Mouse (Mus musculus): ENCODE results near the gene Znrf3.

The Znrf3 gene

DNA sequence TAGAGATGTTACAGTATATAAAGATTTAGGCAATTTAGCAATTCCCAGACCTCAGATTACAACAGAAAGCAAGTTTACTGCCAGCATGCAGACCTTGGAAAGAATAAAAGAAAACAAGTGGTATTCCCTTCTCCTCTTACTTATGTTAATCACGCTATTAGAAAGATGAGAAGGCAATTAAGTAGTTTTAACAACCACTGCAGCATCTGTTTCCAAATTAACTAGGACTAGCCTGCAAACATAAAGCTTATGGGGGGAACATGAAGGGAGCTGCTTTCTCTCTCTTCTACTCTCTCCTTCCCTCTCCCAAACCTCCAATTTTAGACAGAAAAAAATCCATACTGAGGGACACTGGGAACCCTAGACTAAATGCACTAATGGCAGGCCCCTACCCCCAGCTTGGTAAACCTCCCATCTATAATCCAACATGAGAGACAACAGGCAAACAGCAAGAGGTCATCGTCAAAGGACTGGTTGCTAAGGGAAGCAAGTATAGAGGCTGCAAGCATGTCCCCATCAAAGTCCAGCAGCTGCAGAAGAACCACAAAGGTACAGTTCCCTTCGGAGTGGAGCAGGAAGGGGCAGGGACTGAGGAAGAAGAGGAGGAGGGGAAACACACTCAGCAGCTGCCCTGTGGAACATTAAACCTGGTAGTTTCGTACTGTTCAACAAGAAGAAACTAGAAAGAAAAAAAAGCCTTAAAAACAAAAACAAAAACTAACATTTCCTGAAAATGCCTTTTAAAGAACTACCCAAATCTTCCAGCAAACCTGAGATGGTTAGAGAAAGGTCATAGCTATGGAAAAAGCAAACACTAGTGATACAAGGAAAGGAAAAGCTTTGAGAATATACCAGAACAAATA lies 53.4 kb downstream of the Znrf3 start:
- DNase-seq, result no peak

- no peak for DNase-seq
Measured at GRCm38 (mm10) chr11:5382652-5383051, 62.0 kb downstream of the Znrf3 start.

GRCm38 (mm10) chr11:5381226-5381625 lies 63.4 kb downstream of the Znrf3 start:
- no peak for DNase-seq

DNA sequence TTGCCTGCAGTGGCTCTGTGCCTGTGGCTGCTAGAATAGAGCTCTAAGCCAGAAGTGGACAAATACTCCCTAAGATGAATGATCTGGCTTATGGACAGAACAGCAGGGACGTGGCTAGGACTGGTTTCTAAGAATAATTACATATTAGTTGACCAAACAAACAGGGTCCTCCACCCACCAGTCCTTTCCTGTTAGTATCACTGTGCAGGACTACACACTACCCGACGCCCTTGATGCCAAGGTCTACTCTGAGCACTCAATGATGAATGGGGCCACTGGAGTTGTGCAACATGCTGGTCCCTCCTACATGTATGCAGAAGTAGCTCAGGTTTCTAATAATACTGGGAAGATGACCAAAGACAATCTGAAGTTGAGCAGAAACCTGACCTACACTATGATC lies 64.4 kb downstream of the Znrf3 start:
- no peak for DNase-seq

DNA sequence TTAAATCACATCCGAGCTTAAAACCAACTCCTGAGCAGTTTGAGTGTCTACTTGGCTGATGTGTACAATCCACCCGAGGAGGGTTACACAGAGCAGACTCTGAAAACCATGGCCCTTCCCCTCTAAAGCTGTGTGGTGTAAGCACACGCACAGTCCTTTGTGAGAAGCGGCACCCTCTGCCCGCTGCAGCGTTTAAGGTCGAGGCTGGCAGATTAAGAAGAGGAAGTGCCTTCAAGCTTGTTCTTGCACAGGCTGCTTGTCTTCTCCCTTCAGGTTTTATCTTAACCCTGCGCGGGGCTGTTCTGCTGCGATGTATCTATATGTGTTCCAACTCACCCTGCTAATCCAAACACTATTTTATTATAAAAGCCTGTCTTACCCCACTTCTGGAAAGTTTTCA lies 75.5 kb downstream of the Znrf3 start:
- peak; percentile 7 to 9 for DNase-seq

DNA sequence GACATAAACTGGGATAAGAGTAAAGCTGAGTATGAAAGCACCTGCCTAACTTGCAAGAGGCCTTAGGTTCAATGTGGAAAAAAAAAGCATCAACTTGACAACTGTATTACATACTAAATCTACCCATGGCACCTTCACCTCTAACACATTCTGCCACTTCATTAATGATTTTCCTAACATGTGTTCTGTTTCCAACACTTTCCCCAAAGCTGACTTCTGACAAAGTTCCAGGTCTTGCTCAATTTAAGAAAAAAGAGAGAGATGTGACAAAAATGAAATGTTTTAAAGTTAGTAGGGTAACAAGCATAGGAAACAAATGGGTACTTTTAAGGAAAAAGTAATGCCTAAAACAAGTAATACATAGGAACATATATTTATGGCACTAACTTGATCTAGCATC lies 76.2 kb downstream of the Znrf3 start:
- no peak for DNase-seq

- DNase-seq, result no peak
Measured at GRCm38 (mm10) chr11:5355266-5355764, 89.3 kb downstream of the Znrf3 start.

GRCm38 (mm10) chr11:5354753-5355152 lies 89.9 kb downstream of the Znrf3 start:
- no peak for DNase-seq

GRCm38 (mm10) chr11:5353032-5353431 lies 91.6 kb downstream of the Znrf3 start:
- no peak for DNase-seq

- no peak for DNase-seq
Measured at GRCm38 (mm10) chr11:5349483-5349882, 95.2 kb downstream of the Znrf3 start.

- DNase-seq, result no peak
Measured at GRCm38 (mm10) chr11:5346845-5347640, 97.6 kb downstream of the Znrf3 start.

- no peak for DNase-seq
Measured at GRCm38 (mm10) chr11:5343748-5344147, 100.9 kb downstream of the Znrf3 start.

GRCm38 (mm10) chr11:5339732-5340131 lies 104.9 kb downstream of the Znrf3 start:
- DNase-seq, result no peak

- no peak for DNase-seq
Measured at GRCm38 (mm10) chr11:5336852-5337251, 107.8 kb downstream of the Znrf3 start.

- DNase-seq, result no peak
Measured at GRCm38 (mm10) chr11:5336269-5336668, 108.4 kb downstream of the Znrf3 start.

DNA sequence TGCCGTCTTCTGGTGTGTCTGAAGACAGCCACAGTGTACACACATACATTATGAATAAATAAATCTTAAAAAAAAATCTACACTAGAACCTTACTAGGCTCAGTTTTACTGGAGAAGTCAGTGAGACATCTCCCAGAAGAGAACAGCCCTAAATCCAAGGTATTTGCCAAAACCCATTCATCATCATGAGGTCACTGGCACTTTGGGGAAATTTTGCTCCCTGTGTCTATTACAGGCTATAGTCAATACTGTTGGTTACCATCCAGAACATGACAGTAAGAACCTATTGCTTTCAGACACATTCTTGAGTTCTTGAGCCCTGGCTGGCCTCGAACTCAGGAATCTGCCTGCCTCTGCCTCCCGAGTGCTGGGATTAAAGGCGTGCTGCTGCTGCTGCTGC lies 113.8 kb downstream of the Znrf3 start:
- DNase-seq, result no peak

- DNase-seq, result no peak
Measured at GRCm38 (mm10) chr11:5327693-5328092, 117.0 kb downstream of the Znrf3 start.

- DNase-seq, result no peak
Measured at GRCm38 (mm10) chr11:5326252-5326651, 118.4 kb downstream of the Znrf3 start.

- no peak for DNase-seq
Measured at GRCm38 (mm10) chr11:5325217-5325616, 119.4 kb downstream of the Znrf3 start.

- DNase-seq, result no peak
Measured at GRCm38 (mm10) chr11:5324296-5324695, 120.4 kb downstream of the Znrf3 start.

- no peak for DNase-seq
Measured at GRCm38 (mm10) chr11:5321687-5322086, 123.0 kb downstream of the Znrf3 start.

DNA sequence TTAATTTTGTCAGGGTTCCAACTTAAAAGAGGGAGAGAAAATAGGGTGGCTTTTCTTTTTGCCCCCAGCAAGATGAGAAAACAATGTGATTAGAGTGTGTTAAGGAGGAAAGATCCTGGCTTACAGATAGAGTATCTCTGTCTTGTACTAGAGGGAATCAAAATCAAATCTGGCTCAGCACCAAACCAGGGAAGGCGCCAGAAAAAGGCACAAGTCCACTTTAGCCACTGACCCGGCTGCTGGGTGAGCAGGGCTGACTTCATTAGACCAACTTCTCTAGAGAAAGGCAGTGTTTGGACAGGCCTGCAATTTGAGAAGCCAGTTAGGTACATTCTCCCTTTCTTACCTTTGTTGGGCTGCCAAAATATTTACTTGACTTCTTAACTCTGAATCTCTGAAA lies 125.7 kb downstream of the Znrf3 start:
- DNase-seq, result no peak

GRCm38 (mm10) chr11:5318035-5318775 lies 126.4 kb downstream of the Znrf3 start:
- no peak for DNase-seq
